Mouse (Mus musculus) intestine, postnatal 0 days (tissue): Measurements from ENCODE around the gene Git2. TPM values are rescaled to one million over a fixed set of nuclear protein-coding genes. Genes with fewer than 3 reads are reported as not detected.
A peak's percentile ranks its signal among the peaks of the same experiment; 100 is the strongest.

Experiments used
- ATAC-seq: fragments of 200-750 bp; cut with Nextera tagmentation; 2 replicates; pipeline ENCODE4 v1.8.0; 2017; ENCODE audit warnings: mild to moderate bottlenecking, moderate TSS enrichment, moderate library complexity
- H3K27ac ChIP-seq: fragments of 300-500 bp; sonication (generic); 2 replicates; pipeline ENCODE4 v1.5.1; 2014; ENCODE audit warnings: mild to moderate bottlenecking, low read depth, low read length, moderate library complexity
- H3K27me3 ChIP-seq: fragments of 300-500 bp; sonication (generic); replicated peaks from 2 replicates; pipeline ENCODE4 v1.6.1; 2014; ENCODE audit warnings: low read length, mixed read lengths; ENCODE audit not compliant: control insufficient read depth, insufficient read depth
- H3K36me3 ChIP-seq: fragments of 300-500 bp; sonication (generic); 2 replicates; pipeline ENCODE4 v1.6.1; 2014; ENCODE audit warnings: mild to moderate bottlenecking, moderate library complexity; ENCODE audit not compliant: control insufficient read depth, insufficient read depth
- H3K4me1 ChIP-seq: fragments of 300-500 bp; sonication (generic); replicated peaks from 2 replicates; pipeline ENCODE4 v1.6.1; 2014; ENCODE audit warnings: antibody characterized with exemption, low read length, mixed read lengths; ENCODE audit not compliant: control insufficient read depth, insufficient read depth
- H3K4me2 ChIP-seq: fragments of 300-500 bp; sonication (generic); replicated peaks from 2 replicates; pipeline ENCODE4 v1.6.1; 2014; ENCODE audit warnings: low read depth, mild to moderate bottlenecking, moderate library complexity
- H3K4me3 ChIP-seq: fragments of 300-500 bp; sonication (generic); 2 replicates; pipeline ENCODE4 v1.5.1; 2014; ENCODE audit warnings: low read depth, low read length
- H3K9ac ChIP-seq: fragments of 300-500 bp; sonication (generic); 2 replicates; pipeline ENCODE4 v1.6.1; 2014; ENCODE audit warnings: mild to moderate bottlenecking, low read depth, low read length
- H3K9me3 ChIP-seq: fragments of 300-500 bp; sonication (generic); 2 replicates; pipeline ENCODE4 v1.6.1; 2016; ENCODE audit warnings: mixed run types; ENCODE audit not compliant: control insufficient read depth
- CTCF ChIP-seq: sonication (generic); IDR thresholded peaks from 2 replicates; pipeline ENCODE4 v1.5.1; 2016; ENCODE audit warnings: low read depth, mild to moderate bottlenecking, control low read depth, antibody characterized with exemption, moderate library complexity
- WGBS: fragments of 180-500 bp; shearing (Covaris S2); extraction: QIAGEN DNeasy Blood & Tissue Kit; methylation state at CpG from one replicate; pipeline ENCODE4 v1.1.7; 2014; 5-methylcytosine and 5-hydroxymethylcytosine counted together
- polyA plus RNA-seq: library from polyadenylated mRNA; unstranded; fragments of >200 nt; fragmentation: Nextera tagmentation; extraction: Ambion mirVana; gene quantifications from 2 replicates; pipeline ENCODE4 v1.2.1, GENCODE M21; 2015

Gene Git2
- polyA plus RNA-seq, 1 experiment from 2014 or later = 13.8 TPM

DNA sequence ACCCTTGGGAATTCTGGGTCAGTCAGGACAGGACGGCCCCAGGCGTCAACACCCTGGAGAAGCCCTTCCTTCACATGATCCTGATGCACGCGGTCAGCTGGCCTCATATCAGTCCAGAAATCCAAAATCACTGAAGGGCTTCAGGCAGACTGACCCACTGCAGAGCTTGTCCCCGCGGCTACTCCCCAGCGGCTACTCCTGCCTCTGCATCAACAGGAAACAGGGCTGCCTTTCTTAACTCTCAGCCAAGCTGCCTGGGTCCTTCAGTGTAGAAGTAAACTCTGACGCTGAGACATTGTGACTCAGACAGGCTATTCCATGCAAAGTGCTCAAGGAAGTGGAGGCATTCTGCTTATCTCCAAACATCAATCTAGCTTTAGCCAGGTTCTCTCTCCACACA lies 13.3 kb downstream of the Git2 start:
- H3K27me3 ChIP-seq = no peaks in the 10 kb centered on the region
- no peak overlapping the region for H3K27ac ChIP-seq
- no peak for TF ChIP-seq CTCF
- ATAC-seq = 0 out of 2 replicates have a peak, but pooled peaks have one; percentile 16
- no peak overlapping the region for H3K4me2 ChIP-seq
- peaks cover 70% of the 10 kb centered on the region for H3K36me3 ChIP-seq
- 82% methylated on average over 8 of the region's 8 CpGs for WGBS
- no peak overlapping the region for H3K4me3 ChIP-seq
- H3K9me3 ChIP-seq = no peaks in the 10 kb centered on the region
- H3K4me1 ChIP-seq = no peaks in the 10 kb centered on the region
- no peak overlapping the region for H3K9ac ChIP-seq

DNA sequence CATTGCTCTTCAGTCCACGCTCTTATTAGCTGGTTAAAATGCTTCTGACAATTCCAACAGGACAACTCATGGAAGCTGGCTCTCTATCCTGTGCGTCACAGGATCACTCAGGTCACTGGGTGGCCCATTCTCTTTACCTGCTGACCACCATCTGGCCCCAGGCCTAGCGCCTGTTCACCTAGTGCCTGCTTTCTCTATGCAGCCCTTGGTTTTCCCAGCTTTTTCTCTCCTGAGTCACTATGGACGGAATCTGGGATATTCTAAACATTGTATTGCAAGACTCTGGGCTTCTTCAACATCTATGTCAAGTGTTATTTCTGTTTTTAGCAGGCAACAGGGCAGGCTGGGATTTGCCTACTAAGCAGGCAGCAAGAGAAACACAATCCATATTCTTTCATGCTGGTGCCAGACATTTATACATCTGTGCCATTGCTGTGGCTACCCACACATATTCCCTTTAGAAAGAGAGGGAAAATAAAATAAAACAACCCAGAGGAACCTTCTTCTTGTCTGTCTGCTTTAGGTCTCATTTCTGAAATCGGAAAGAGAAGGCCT lies 15.7 kb downstream of the Git2 start:
- H3K9me3 ChIP-seq = no peaks in the 10 kb centered on the region
- H3K4me3 ChIP-seq = no peak overlapping the region
- H3K9ac ChIP-seq = no peak overlapping the region
- H3K4me1 ChIP-seq = no peaks in the 10 kb centered on the region
- H3K4me2 ChIP-seq = no peak overlapping the region
- TF ChIP-seq CTCF = no peak
- H3K27me3 ChIP-seq = no peaks in the 10 kb centered on the region
- 87% methylated on average over 5 of the region's 5 CpGs for WGBS
- H3K36me3 ChIP-seq = peaks cover 74% of the 10 kb centered on the region
- no peak overlapping the region for H3K27ac ChIP-seq
- ATAC-seq = no peak

DNA sequence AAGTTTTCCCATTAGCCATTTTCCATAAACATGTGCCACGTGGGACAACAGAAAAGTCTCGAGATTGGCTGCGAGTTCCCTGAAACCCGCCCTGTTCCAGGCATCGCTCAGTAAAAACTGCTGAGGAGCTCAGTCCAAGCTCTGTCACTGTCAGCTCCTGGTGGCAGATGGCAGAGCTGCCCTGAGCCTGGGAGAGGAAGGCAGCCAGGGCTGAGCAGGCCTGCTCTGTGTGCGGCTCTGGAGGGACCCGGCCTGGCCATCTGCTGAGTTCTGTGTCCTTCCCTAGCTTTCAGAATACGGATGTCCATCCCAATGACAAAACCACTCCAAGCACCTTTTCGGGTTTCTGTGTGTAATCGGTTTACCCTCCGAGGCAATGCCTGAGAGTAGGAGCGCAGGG lies 21.9 kb downstream of the Git2 start:
- Histone ChIP-seq H3K4me2 (no peak overlapping the region), H3K27me3 (no peaks in the 10 kb centered on the region), H3K9ac (no peak overlapping the region), H3K27ac (no peak overlapping the region), H3K4me1 (no peaks in the 10 kb centered on the region), H3K9me3 (no peaks in the 10 kb centered on the region), H3K36me3 (peaks cover 79% of the 10 kb centered on the region), H3K4me3 (no peak overlapping the region)
- no peak for TF ChIP-seq CTCF
- ATAC-seq = no peak
- 91% methylated on average over 12 of the region's 12 CpGs for WGBS

DNA sequence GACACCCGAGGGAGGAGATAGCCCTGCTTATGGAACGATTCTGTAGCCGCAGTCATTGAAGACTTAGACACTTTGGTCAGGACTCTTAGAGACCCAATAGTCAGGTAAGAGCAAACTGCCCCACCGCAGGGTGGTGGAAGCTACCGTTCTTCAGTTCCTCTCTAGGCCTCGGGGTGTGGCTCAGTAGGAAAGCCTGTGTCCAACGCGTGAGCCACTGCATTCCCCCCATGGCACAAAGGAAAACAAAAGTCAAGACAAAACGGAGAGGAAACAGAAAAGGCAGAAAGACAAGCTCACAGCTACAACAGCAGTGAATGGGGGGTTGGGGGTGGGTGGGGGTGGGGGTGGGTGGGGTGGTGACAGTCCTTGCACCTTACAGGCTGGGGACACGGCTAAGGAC lies 22.9 kb downstream of the Git2 start:
- H3K4me3 ChIP-seq = no peak overlapping the region
- H3K4me2 ChIP-seq = no peak overlapping the region
- H3K4me1 ChIP-seq = no peaks in the 10 kb centered on the region
- ATAC-seq = no peak
- peaks cover 81% of the 10 kb centered on the region for H3K36me3 ChIP-seq
- H3K27ac ChIP-seq = no peak overlapping the region
- H3K9me3 ChIP-seq = no peaks in the 10 kb centered on the region
- 89% methylated on average over 10 of the region's 10 CpGs for WGBS
- no peaks in the 10 kb centered on the region for H3K27me3 ChIP-seq
- no peak for TF ChIP-seq CTCF
- no peak overlapping the region for H3K9ac ChIP-seq

DNA sequence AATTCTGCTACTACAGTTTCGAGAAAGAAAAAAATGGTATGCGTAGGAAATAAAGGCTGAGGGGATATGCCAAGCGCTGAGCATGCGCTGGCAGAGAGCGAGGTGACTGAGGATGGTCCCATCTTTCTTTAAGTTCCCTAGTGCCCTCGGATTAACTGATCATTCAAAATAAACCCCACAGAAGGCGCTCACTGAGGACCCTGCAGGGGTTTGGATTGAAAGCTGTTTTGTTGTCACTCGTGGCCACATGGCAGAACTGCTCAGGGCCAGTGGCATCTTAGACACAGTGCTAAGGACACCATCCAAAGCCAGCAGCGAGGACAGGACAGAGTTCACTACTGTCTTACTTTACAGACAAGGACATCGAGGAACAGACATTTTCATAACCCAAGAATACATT lies 25.0 kb downstream of the Git2 start:
- Histone ChIP-seq H3K4me1 (no peaks in the 10 kb centered on the region), H3K4me3 (no peak overlapping the region), H3K27ac (no peak overlapping the region), H3K27me3 (no peaks in the 10 kb centered on the region), H3K4me2 (no peak overlapping the region), H3K36me3 (peaks cover 87% of the 10 kb centered on the region), H3K9me3 (no peaks in the 10 kb centered on the region), H3K9ac (no peak overlapping the region)
- WGBS = 90% methylated on average over 10 of the region's 10 CpGs
- TF ChIP-seq CTCF = no peak
- no peak for ATAC-seq

DNA sequence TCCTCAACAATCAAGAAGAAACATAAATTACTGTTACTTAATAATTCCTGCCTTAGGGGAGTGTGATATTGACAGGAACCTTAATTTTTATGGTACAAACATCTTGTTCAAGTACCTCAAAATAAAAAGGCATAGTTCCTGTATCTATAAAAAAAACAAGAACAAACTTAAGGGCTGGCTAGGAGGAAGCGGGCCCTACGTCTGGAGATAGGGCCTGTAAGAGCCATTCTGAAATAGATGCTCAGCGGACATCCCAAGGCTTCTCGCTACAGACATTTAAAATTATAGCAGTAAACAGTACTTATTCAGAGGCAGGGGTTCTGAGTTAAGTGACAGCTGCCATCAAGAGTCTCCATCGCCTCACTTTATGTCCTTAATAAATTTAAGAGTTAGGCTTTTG lies 27.8 kb downstream of the Git2 start:
- no peaks in the 10 kb centered on the region for H3K9me3 ChIP-seq
- TF ChIP-seq CTCF = no peak
- H3K27me3 ChIP-seq = no peaks in the 10 kb centered on the region
- H3K4me2 ChIP-seq = no peak overlapping the region
- no peak for ATAC-seq
- H3K36me3 ChIP-seq = peaks cover 91% of the 10 kb centered on the region
- no peak overlapping the region for H3K27ac ChIP-seq
- H3K4me1 ChIP-seq = no peaks in the 10 kb centered on the region
- no peak overlapping the region for H3K9ac ChIP-seq
- no peak overlapping the region for H3K4me3 ChIP-seq
- 95% methylated on average over 5 of the region's 5 CpGs for WGBS

DNA sequence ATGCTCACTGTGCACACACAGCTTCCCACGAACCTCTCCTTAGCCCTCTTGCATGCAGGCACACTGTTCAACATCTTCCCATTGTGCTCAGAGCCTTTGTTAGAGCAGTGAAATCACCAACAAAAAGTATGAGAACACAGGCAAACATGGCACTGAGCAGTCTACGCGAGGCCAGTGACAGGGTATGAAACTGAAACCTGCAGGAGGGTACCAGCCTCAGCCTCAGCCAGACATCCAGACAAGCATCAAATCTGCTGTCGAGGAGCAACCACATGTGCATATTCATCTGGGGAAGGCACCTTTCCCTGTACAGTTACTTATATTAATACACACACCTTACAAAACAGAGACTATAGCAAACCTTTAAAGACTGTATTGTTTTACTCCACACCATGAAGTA lies 28.4 kb downstream of the Git2 start:
- H3K27ac ChIP-seq = no peak overlapping the region
- no peak overlapping the region for H3K9ac ChIP-seq
- no peaks in the 10 kb centered on the region for H3K9me3 ChIP-seq
- no peak overlapping the region for H3K4me3 ChIP-seq
- no peak for TF ChIP-seq CTCF
- no peak overlapping the region for H3K4me2 ChIP-seq
- peaks cover 90% of the 10 kb centered on the region for H3K36me3 ChIP-seq
- no peak for ATAC-seq
- H3K27me3 ChIP-seq = no peaks in the 10 kb centered on the region
- WGBS = 89% methylated on average over 4 of the region's 4 CpGs
- no peaks in the 10 kb centered on the region for H3K4me1 ChIP-seq
